Mouse (Mus musculus) cortical plate, adult 2 months (tissue): ENCODE measurements around the gene Nrap.

ENCODE experiments used
- CTCF ChIP-seq: fragments of 200-500 bp; IDR thresholded peaks from 2 replicates; pipeline ENCODE4 v1.5.1; 2011; ENCODE audit warnings: mild to moderate bottlenecking, control low read depth, low read length; ENCODE audit not compliant: insufficient read depth; ENCODE audit errors: extremely low read depth
- POLR2A ChIP-seq: fragments of 200-500 bp; IDR thresholded peaks from 2 replicates; pipeline ENCODE4 v1.6.1; 2011; ENCODE audit warnings: mild to moderate bottlenecking, low read length, control low read depth; ENCODE audit not compliant: insufficient read depth; ENCODE audit errors: extremely low read depth

DNA sequence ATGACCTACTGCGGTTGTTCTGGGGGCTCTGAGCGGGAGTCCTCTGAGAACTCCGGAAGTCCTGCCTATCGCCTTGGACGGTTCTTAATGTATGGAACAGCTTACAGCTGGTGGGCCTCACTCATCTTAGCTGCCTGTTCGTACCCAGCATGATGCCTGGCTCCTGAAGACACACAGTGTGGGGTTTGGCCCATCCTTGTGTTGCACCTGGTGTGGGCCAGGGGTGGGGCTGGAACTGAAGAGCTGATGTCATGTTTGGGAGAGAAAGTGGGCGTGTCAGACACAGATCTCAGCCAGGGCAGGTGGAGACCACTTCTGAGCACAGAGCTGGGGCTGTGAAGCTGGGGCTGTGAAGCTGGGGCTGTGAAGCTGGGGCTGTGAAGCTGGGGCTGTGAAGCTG lies 9.5 kb downstream of the Nrap start:
- no peak for TF ChIP-seq CTCF
- TF ChIP-seq POLR2A = no peak
